Mouse (Mus musculus): ENCODE results near the gene Etv6.

Gene Etv6

DNA sequence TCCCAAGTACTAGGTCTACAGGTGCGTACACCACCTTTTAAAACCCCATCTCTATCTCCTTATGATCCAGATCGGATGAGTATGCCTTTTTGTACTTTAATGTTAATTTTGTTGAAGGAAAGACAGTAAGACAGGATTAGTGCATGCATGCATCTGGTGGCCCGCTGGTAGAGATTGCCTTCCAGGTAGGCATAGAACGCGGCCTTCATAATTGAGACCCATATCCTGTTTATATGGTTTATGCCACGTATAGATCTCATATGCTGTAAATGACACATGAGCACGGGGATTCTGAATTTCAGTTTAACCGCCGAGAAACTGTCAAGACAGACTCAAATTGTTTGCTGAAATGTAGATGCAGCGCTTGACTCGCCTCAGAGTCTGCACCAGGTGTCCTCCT, 133.3 kb downstream of the Etv6 start:
- DNase-seq (ENCODE audit: low spot score) = no peak

DNA sequence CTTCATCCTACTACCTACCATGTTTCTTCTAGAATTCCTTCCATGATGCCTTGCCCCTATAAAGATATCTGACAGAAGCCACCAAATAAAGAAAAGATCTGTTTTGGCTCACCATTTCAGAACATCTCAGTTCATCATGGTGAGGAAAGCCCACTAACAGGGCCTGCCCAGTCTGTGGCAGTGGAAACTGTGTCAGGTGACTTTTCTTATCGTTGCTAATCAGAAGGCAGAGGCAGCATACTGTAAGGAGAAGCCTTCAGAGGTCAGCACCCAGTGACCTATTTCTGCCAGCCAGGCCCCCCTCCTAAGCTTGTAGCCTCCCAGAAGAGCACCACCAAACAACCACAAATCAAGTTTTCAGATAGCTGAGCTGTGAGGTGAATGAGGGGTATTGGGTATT, 135.7 kb downstream of the Etv6 start:
- DNase-seq (ENCODE audit: low spot score) = no peak

DNA sequence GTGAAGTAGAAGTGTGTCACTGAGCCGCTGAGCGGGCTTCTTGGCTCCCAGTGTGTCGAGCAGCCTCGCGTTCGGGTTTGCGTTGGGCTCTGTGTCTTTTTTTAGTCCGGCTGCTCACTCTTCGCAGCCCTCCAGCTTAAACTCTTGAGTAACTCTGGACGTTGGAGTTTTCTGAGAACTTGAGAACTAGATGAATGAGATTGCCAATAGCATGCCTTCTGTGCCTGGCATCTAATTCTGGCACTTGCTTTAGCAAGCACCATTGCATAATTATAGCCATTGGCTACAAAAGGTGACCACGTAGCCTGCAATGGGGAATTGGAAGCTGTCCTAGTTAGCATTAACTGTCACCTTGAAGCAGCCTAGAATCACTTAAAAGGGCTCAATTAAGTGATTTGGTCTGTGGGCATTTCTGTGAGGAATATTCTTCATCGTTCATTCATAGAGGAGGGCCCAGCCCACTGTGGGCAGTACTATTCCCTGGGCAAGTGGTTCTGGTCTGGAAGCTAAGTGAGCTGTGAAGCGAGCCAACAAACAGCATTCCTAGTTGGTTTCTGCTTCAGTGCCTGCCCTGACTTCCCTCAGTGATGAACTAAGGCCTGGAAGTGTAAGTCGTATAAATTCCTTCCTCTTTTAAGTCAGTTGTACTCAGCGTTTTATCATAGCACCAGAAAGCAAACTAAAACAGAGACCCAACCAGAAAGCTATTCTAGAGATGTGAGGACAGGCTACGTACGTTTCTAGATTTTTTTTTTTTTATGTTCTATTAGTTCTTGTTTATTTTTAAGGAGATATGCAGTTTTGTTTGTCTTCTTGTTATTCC, 136.6 kb downstream of the Etv6 start:
- DNase-seq (ENCODE audit: low spot score) = no peak

DNA sequence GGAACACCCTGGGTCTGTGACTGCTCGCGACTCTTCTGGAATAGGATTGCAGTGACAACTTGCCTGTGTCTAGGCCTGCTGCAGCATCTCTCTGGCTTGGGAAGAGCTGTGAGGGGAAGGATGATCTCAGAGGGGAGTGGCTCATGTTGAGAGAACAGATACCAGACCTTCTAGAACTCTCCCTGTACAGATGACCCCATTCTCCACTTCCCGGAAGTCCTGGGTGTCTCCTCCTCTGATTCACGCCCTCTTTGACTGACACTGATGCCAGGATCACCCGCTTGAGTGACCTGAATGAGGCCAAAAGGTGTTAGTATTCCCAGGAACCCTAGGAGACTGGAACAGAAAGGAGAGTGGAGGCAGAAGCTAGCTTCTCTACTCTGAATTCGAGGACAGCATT, 137.9 kb downstream of the Etv6 start:
- no peak for DNase-seq (ENCODE audit: low spot score)

DNA sequence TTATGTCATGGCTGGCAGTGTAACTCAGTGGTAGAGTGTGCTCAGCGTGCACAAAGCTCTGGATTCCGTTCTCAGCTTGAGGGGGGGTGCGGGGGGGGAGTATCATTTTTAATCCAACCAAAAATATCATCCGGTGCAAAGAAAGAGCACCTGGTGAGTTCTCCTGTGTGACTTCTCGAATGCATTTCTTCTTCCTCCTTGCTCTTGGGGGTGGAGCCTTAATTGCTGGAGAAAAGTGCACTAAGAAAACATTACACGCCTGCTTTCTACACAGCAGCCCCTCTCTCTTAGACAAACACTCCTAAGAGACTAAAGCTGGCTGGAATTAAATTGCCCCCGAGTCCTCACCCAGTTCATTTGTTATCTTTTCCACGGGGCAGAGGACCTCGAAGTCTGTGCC, 139.6 kb downstream of the Etv6 start:
- no peak for DNase-seq (ENCODE audit: low spot score)

DNA sequence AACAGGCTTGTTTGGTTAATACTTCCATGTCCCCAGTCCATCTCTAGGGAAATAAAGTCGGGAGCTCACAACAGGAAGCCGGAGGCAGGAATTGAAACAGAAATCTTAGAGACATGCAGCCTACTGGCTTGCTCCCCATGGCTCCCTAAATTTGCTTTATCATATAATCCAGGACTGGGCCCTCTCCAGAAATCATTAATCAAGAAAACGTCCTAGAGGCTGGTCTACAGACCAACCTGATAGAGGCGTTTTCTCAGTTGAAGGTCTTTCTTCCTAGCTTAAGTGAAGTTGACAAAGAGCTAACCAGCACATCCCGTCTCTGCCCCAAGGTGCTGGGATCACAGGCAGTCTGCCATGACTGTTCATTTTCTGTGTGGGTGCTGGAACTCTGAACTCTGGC, 141.7 kb downstream of the Etv6 start:
- DNase-seq (ENCODE audit: low spot score) = no peak

DNA sequence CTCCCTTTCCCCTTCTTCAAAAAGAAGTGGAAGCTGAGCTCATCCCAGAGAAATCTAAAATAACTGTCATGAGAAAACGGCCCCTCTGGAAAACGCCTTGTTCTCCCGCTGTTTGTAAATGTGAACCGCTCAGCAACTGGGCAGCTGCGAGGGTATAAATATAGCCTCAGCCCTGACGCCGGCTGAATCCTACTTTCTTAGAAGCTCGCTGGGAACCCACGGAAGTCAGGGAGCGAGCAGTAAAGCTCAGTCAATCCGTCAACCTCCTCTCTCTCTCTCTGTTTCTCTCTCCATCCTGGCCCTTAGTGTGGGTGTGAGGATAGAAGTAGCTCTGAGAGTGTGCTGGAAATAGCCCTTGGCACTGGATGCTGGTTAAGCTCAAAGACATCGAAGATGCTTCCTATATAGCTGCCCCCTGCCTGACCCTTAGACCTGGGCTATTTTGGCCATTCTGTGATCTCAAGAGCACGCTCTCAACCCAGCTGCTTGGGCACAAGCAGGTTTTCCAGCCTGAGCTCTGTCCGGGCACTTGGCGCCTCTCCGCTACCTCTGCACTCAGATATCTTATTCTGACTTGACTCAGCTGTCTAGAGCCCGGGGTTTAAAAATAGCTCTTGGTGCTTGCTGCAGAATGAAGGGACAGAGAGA, 146.9 kb downstream of the Etv6 start:
- no peak for DNase-seq (ENCODE audit: low spot score)

DNA sequence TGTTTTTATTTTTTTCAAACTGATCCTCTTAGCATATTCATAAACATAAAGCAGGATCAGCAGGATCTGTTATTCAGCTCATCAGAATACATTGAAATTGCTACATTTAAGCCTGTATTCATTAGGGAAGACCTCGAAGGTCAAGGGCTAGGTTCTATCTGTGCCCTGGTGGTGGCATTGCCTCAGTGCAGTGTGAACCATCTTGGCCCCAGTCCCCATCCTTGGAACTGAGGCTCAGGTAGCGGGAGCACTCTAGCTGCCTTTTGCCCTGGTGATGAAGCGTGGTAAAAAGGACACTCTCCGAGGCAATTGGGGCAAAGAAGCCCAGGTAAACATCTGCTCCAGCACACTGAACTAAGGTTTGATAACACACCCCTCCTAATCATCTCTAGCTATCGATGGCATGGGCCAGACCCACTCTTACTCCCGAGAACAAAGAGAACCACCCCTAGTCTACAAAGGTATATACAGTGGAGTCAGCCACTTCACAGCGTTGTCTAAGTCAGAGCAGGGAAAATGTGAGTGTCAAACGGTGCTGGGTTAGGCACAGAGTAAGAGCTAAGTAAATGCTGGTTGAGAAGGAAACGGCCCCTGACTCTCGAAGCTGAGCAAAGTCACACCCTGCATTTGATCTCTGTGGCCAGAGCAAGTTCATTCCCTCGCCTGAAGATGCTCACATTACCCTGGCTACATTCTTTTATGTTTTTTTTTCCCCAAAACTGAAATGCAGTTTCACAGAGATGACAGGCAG, 148.3 kb downstream of the Etv6 start:
- no peak for DNase-seq (ENCODE audit: low spot score)

DNA sequence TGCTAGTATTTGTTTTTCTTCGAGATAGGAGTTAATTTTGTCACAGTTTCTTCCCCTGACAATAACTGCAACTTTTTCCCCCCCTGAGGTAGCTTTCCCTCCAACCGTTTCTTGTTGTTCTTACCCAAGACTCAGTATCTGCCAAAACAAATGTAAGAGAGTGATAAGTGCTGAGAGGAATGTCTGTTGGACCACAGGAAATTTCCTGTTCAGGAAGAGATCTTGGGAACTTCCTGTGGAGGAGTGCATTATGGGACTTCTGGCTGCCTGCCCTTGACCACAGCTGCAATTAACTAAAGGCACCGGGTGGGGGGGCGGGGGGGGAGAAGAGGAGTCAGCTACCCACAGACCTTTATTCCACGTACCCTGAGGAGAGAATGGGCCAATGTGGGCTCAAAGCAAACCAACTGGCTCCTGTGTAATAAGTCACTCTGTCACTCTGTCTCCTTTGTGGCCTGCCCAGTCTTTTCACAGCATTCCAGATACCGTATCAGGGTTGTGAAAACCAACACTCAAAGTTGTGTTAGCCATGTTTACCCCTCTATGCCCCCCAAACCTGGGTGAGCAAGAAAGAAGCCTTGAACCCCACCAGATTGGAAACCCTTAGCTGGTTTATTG, 150.9 kb downstream of the Etv6 start:
- no peak for DNase-seq (ENCODE audit: low spot score)

DNA sequence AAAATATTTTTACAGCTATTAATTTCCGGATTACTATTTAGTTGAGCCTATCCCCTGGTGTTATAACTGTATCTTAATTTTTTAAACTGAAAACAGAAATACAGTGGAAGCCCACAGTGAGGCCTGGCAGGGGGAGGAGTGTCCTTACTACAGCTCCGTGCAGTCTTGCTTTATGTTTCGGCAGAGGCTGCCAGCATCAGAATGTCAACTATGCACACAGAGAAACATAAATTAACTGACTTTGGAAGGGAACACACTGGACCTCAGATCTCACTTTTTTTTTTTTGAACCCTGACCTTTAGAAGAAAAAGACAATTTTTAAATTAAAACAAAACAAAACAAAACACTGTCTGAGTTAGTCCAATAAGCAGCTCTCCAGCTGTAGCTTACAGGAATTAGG, 153.2 kb downstream of the Etv6 start:
- DNase-seq (ENCODE audit: low spot score) = no peak

DNA sequence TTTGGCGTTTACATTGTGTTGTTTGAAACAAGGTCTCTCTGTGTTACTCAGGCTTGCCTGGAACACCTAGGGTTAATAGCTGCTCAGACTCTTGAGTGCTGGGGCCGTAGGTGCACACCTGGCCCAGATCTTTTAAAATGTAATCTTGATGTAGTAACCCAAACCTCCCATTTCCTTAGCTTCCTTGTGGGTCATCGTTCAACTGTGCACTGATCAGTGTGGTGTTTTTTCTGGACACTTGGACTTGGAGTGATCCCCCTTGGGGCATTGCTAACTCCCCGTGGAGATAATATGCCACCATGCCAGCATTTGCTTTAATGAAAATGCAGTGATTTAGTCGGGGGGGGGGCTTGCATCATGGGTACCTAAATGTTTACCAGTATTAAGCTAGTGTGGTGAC, 153.7 kb downstream of the Etv6 start:
- no peak for DNase-seq (ENCODE audit: low spot score)

DNA sequence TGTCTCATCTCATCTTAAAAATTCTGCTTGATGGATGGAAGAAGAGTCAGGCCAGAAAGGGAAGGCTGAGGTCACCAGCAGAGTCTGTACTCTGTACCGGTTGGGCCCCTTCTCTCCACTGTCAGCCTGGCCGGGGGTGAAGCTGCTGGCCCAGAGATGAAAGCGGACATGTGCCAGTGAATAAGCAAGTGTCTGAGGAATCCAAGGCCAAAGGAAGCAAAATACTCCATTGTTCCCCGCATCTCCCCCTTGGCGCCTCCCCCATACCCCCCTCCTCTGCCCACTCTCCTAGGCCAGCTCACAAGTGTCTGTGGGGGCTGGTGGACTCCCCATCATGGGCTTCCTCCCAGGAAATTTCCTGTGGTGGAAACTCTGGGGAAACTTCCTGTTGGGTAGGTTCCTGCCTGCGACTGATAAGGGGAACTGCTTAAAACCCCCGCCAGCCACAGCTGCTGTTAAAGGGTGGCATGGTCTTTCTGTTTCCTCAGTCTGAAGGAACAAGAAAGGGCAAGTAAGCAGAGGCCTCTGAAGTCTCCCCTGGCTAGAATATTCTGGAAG, 154.2 kb downstream of the Etv6 start:
- DNase-seq (ENCODE audit: low spot score) = no peak

DNA sequence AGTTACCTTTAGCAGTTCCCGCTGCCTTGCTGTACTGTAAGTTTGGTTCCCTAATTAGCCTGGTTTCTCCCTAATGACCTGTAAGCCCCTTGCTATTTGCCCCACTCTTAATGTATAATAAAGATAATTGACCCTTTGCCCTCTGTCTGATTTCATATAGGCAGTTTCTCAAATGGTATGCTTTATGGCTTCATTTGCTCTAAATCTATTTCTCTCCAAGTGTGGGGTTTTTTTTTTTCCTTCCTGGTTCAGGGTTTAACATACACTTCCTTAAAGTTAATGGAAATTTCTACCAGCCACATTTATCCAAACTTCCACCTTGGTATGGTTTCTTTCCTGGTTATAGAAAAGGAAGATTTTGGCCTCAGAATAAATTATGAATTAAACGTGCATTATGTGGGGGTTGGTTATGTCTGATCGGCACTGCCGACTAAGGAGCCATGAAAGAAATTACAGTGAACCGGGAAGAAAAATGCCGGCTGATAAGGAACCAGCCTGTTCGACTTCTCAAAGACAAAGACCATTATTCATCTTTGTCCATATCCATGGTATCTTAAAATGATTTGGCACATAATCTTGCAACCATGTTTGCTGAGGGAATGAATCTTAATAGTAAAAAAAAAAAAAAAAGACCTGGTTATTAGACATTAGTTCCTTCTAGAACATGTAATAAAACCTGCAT, 155.2 kb downstream of the Etv6 start:
- DNase-seq (ENCODE audit: low spot score) = no peak

DNA sequence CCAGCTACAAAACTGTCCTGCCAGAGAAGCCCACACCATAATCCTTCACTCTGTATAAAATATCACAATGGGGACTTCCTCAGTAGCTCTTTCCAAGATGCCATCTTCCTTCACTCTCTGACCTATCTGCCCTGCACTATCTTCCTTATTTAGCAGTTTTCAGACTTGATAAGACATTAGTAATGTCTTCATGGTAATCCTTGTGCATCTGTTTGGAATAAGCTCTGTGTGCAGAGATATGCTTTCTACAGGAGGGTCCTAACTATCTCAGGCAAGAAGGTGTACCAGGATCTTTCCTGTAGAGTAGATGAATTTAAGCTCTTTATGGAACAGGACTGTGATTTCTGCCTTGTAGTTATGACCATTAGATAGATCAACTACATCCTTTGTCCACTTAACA, 157.2 kb downstream of the Etv6 start:
- no peak for DNase-seq (ENCODE audit: low spot score)

DNA sequence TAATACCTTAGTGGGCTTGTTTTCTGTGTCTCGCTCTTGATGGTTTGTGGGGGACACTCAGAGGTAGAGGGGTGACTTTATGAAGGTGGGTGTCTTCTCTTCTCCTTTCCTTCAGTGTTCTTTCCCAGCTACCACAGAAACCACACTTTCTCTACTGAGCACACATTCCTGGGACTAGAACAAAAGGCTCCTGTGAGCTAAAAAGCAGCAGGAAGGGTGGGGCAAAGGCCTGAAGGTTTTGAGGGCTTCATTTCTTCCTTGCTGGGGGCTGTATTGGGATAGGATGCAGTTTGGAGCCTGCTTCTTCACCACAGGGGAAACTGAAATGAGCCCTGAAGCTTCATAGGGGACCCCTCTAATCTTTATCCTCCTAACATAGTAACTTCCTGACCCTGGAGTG, 164.4 kb downstream of the Etv6 start:
- DNase-seq (ENCODE audit: low spot score) = no peak

DNA sequence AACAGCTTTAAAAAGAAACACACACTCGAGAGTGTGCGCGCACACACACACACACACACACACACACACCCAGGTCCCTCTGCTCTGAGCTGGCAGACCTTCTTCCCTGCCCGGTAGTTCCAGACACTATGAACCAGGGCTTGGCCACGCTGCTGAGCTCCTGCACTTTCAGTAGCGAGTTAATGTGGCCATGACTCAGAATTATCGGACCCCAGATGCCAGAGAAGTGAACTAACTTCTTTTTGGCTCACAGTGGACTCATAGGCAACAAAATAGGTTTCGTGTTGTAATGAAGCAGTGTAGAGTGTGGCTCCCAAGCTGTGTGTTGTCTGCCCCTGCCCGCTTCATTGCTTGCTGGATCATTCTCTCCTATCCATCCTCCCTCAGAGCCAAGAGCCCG, 165.1 kb downstream of the Etv6 start:
- DNase-seq (ENCODE audit: low spot score) = no peak

DNA sequence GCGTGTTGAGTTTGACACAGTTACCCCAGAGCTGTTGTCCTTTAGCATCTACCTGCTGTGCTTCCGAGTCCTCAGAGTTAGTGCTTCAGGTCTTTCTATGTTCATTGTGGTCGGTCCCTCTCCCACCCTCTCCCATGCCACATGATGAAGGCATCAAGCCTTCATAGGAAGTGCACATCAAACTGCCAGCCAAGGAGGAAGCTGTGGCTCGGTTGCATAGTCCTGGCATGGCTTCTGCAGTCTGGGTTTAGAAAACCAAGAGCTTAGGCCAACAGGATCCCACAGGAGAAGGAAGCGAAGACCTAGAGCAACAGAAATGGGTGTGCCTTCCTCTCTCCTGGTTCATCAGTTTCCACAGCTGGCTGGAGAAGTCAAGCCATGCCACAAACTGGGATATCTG, 166.7 kb downstream of the Etv6 start:
- DNase-seq (ENCODE audit: low spot score) = no peak

DNA sequence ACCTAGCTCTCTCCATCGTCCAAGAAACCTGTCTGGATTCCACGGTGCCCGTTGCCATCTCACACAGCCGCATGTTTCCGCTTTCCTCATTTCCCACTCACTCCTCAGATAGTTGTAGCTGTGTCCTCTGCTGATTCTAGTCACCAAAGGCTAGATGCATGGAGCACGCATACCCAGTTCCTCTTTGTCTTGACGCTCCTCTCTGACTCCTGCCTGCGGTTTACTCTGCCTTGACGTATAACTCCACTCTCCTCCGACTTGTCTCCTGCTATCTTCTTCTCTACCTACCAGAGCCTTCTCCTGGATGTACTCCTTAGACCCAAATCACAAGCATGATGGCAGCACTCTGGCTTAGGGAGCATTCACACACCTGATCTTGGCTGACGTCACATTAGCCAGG, 169.7 kb downstream of the Etv6 start:
- DNase-seq (ENCODE audit: low spot score) = no peak

DNA sequence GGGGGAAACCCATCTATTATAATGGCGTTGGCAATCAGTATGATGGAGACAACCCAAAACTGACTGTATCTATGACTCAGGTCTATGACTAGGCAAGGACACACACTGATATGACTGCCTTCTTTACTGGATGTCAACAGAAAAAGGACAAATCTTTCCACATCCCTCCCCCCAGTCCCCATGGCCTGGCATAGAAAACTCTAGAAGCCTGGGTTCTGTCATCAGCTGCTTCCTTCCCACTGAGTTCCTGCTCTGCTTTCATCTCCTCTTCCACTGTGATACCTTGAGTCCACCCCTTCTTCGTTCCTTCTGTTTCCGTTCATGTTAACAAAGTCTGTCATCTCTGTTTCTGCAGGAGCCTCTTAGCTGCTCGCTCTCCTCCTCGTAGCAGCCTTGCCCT, 170.2 kb downstream of the Etv6 start:
- no peak for DNase-seq (ENCODE audit: low spot score)

DNA sequence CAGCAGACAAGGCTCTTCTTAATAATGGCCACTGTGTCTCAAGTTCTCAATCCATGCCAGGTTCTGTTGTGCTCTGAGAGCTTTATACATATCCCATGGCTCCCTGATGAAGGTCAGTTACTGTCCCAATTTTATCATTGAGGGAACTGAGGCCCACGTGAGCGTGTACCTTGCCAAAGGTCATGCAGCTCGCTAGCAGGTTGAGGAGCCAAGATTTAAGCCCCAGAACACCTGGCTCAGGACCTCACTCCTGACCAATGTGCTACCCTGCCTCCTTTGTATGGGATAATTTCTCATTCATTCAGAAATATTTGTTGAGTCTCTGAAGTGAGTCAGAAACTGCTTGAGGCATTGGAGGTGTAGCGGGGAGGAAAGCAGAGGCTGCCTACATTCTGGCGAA, 170.8 kb downstream of the Etv6 start:
- no peak for DNase-seq (ENCODE audit: low spot score)

DNA sequence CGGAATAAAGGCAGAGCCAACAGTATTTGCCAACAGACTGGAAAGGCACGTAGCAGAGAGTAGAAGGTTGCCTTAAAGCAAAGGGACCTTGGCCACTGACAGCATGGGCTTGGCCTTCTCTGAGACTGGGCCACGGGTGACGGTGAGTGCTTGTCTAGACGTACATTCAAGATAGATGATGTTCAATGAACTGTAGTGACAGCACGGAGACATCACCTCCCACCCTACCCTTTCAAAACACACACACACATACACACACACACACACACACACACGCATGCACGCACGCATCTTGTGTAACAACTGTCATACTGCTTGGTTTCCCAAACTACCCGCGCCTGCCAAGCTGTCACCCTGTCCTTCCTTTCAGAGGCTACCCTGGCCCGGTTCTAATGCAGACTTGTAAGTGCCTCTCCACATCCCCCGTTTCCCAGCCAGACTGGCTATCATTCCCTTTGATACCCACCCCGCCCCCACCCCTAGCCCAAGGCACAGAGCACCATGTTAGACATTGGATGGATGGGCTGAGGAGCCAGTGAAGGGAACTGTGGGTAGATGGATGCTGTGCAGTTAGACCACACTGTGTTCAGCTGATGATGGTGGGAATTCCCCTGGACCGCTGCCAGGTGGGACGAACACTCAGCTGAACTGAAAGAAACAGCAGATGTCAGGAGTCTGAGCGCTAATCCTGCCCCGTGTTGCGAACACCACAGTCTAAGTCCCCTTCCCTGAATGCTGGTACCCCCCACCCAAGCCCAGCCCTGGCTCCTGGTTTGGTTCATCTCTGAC, 172.1 kb downstream of the Etv6 start:
- DNase-seq (ENCODE audit: low spot score) = no peak
